Mouse (Mus musculus): ENCODE results near the gene Zzef1.

DNA sequence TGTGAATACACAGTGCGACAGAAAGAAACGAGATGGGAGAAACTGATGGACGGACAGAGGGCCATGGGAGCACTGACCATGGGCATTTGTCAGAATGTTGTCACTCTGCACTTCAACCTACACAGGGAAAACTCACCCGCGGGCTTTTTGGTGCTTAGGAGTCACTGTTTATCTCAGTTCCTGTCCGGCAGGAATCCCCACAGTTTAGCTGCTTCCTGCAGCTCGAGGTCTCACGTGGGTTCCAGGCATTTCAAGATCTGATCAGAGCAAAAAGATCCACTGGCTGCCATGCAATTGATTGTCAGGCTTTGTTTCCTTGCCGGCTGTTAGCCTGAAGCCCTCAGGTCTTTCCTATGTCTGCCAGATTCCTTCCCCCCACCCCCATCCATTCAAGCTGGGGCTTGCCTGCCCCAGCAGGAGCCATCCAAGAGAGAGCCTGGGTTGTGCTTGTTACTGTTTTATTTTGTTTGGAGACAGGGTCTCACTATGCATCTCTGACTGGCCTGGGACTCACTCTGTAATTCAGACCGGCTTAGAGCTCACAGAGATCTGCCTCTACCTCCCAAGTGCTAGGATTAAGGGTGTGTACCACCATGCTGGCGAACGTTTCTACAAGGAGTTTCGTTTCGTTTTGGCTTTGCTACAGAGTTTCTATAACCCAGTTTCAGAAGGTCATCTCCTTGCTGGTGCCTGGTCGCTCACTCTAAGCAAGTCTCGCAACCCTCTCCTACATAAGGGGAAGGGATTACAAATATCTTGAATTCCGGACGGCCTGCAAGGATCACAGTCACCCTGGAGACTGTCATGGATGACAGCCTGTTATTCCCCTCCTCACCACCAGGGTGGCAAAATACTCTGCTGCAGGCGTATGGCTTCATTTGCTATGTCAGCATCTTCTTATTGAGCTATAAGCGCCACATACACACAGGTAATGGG, 144.4 kb downstream of the Zzef1 start:
- peak; percentile 73; the same call in 1 of the 2 replicates for TF ChIP-seq CTCF (IDR thresholded peaks at IDR 0.05; ENCODE audit: extremely low read depth, insufficient read length, insufficient replicate concordance, low read depth, low read length)
- no peak for TF ChIP-seq POLR2A (IDR thresholded peaks at IDR 0.05; ENCODE audit: low read depth, low read length)

All from small intestine, adult 2 months (tissue).